Mouse (Mus musculus): ENCODE measurements around the gene Relt.

DNA sequence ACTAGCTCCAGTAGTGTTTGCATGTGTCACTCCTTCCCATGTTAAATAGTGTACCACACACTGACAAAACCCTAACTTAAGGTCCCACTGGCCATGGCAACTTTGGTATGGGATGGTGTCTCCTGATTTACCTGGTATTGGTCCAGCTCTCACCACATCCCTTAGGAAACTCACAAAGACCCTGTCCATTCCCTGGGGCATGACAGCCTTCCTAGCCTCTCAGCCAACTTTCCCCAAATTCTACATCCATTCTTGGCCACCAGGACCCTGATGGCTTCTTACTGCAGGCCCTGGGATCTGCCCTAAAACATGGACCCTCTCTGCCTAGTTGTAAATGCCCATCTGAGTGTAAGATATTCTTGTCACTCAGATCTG lies 18.2 kb downstream of the Relt start:
- TF ChIP-seq CTCF (IDR thresholded peaks at IDR 0.05; ENCODE audit: borderline replicate concordance, control insufficient read depth, extremely low read depth, insufficient read depth, low read length, poor library complexity) (no peak), POLR2A (IDR thresholded peaks at IDR 0.05; ENCODE audit: control insufficient read depth, extremely low read depth, insufficient read depth, low read length, poor library complexity) (no peak)

Measured in thymus, adult 2 months (tissue).